ENCODE assay signal across 8 mouse cellular contexts in the genomic region with DNA sequence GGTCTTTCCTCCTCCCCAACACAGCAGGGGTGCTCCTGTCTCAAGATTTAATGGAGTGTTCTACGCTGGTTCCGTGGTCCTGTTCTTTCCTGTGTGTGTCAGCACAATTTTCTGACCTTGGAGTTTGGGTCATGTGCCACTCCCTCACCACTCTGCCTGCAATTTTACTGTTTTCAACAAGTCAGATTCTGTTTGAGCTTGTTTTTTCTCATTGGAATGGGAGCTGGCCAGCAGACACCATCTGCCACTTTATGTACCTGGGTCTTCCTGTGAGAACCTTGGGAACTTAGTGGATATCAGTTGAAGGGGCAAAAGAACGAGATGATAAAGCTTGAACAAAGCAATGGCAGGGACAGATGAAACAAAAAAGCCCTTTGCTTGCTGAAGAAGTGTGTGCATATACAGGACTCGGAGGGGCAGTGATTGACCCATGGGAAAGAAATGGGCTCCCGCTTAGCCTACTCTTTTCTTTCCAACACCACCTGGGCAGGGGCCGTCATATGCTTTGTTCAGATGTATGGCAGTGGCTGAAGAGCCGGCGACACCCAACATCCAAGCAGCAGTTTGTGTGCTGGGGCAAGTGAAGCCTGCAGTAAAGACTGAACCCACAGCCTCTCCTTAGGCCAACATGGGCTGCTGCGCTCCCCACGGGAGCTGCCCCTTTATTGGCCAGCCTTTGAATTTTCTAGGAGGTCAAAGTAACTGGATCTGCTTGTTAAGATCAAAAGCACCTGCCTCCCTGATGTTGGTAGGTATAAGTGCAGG. TPM values are rescaled to one million over a fixed set of nuclear protein-coding genes. Genes with fewer than 3 reads are reported as not detected.
A peak's percentile ranks its signal among the peaks of the same experiment; 100 is the strongest.
DNase-seq lines count a peak whose midpoint lies in the region; ATAC-seq and TF ChIP-seq lines count a peak whose summit lies in the region.

No protein-coding gene starts in this region.

- H3K27me3 ChIP-seq in heart, adult 2 months (ENCODE audit: control insufficient read depth, insufficient read depth, low read length): no peaks in the 10 kb centered on the region
- peaks cover 18% of the 10 kb centered on the region for H3K27me3 ChIP-seq in CH12.LX (replicated peaks)
- no peaks in the 10 kb centered on the region for H3K27me3 ChIP-seq in embryonic facial prominence, embryonic 14.5 days (replicated peaks; ENCODE audit: control insufficient read depth, insufficient read depth, low read length)
- H3K27me3 ChIP-seq in liver, embryonic 12.5 days (replicated peaks): peaks cover 19% of the 10 kb centered on the region

- H3K9me3 ChIP-seq in CH12.LX (replicated peaks; ENCODE audit: low read length): no peaks in the 10 kb centered on the region
- H3K9me3 ChIP-seq in embryonic facial prominence, embryonic 14.5 days (ENCODE audit: control insufficient read depth, low read length): no peaks in the 10 kb centered on the region
- H3K9me3 ChIP-seq in liver, embryonic 12.5 days (replicated peaks): no peaks in the 10 kb centered on the region

- peaks cover 19% of the 10 kb centered on the region for H3K4me1 ChIP-seq in heart, adult 2 months (ENCODE audit: control insufficient read depth, insufficient read depth, low read length)
- peaks cover 17 to 33% of the 10 kb centered on the region in 2 experiments for H3K4me1 ChIP-seq in CH12.LX (ENCODE audit: control insufficient read depth in 1 of 2, insufficient read depth in 2 of 2)
- peaks cover 21% of the 10 kb centered on the region for H3K4me1 ChIP-seq in embryonic facial prominence, embryonic 14.5 days (ENCODE audit: control insufficient read depth, insufficient read depth, low read length)
- H3K4me1 ChIP-seq in liver, embryonic 12.5 days: peaks cover 59% of the 10 kb centered on the region

- in situ Hi-C loops in CH12.LX (cut with MboI; ENCODE audit: low pct_ligation_motif_present, low pct_unique_long_range_greater_than_20kb, low sequenced_read_pairs): no loop called here

- dilution Hi-C loops in CH12.LX (cut with MboI; ENCODE audit: extremely low pct_ligation_motif_present, extremely low pct_unique_long_range_greater_than_20kb, low sequenced_read_pairs): no loop called here

- DNase-seq in heart, adult 2 months: no peak
- no peak for DNase-seq in heart, postnatal 4 days
- no peak for DNase-seq in CH12.LX (ENCODE audit: extremely low read depth)
- no peak for DNase-seq in embryonic facial prominence, embryonic 14.5 days (ENCODE audit: low spot score)
- DNase-seq in left cerebral cortex, postnatal 4 days: no peak
- no peak for DNase-seq in c-Kit-positive CD71-positive TER-119-positive erythroid progenitor cells, embryonic 14.5 days (ENCODE audit: low spot score)
- no peak for DNase-seq in right cerebral cortex, postnatal 4 days

- TF ChIP-seq EP300 in heart, adult 2 months (IDR thresholded peaks at IDR 0.05; ENCODE audit: insufficient read depth, low read depth, low read length): no peak
- no peak for TF ChIP-seq EP300 in CH12.LX (IDR thresholded peaks at IDR 0.05; ENCODE audit: low read length)

- peaks cover 15% of the 10 kb centered on the region for H3K79me2 ChIP-seq in heart, adult 2 months (replicated peaks; ENCODE audit: control insufficient read depth, insufficient read depth, low read length)
- peaks cover 23% of the 10 kb centered on the region for H3K79me2 ChIP-seq in CH12.LX (replicated peaks; ENCODE audit: control insufficient read depth, extremely low read depth, insufficient read depth, poor library complexity, severe bottlenecking)

- H3K9ac ChIP-seq in heart, adult 2 months (ENCODE audit: low read depth, low read length): peak overlapping the region; percentile 97
- H3K9ac ChIP-seq in CH12.LX (ENCODE audit: insufficient read depth, low read depth): peak overlapping the region; percentile 75
- H3K9ac ChIP-seq in embryonic facial prominence, embryonic 14.5 days (ENCODE audit: low read depth, low read length): peak overlapping the region; percentile 95
- H3K9ac ChIP-seq in liver, embryonic 12.5 days: peak overlapping the region; percentile 88

- H3K36me3 ChIP-seq in heart, adult 2 months (ENCODE audit: control insufficient read depth, insufficient read depth, low read length): peaks cover 4% of the 10 kb centered on the region
- peaks cover 2 to 14% of the 10 kb centered on the region in 2 experiments for H3K36me3 ChIP-seq in CH12.LX (replicated peaks in 1 of 2; ENCODE audit: control insufficient read depth in 1 of 2, insufficient read depth in 1 of 2, low read length in 1 of 2)
- 0 out of 2 replicates have a peak, but pooled peaks cover 4% of the 10 kb centered on the region for H3K36me3 ChIP-seq in embryonic facial prominence, embryonic 14.5 days (ENCODE audit: control insufficient read depth, insufficient read depth, low read length)
- H3K36me3 ChIP-seq in liver, embryonic 12.5 days: peaks cover 7% of the 10 kb centered on the region

- no peak for TF ChIP-seq RAD21 in CH12.LX (IDR thresholded peaks at IDR 0.05; ENCODE audit: low read depth, low read length)

- no peak for TF ChIP-seq POLR2A in heart, adult 2 months (IDR thresholded peaks at IDR 0.05; ENCODE audit: insufficient read depth, low read depth, low read length)
- no peak for TF ChIP-seq POLR2A in CH12.LX (IDR thresholded peaks at IDR 0.05; ENCODE audit: low read depth, low read length)

- H3K4me3 ChIP-seq in heart, adult 2 months: peak overlapping the region; percentile 88
- peak overlapping the region; percentile 83 to 94 (median 92) for H3K4me3 ChIP-seq in CH12.LX (replicated peaks in 1 of 3; ENCODE audit: low read depth in 2 of 3, low read length in 2 of 3, poor library complexity in 1 of 3)
- peak overlapping the region; percentile 87 for H3K4me3 ChIP-seq in embryonic facial prominence, embryonic 14.5 days (ENCODE audit: low read depth, low read length)
- H3K4me3 ChIP-seq in liver, embryonic 12.5 days: peak overlapping the region; percentile 91

- TF ChIP-seq CTCF in heart, adult 2 months (IDR thresholded peaks at IDR 0.05): no peak
- TF ChIP-seq CTCF in CH12.LX (conservative IDR thresholded peaks at IDR 0.05 in 1 of 2, IDR thresholded peaks at IDR 0.05 in 1 of 2; ENCODE audit: low read depth in 2 of 2, low read length in 2 of 2): no peak

- WGBS in heart, adult 2 months: 66% methylated on average over 10 of the region's 10 CpGs
- 46% methylated on average over 10 of the region's 10 CpGs for WGBS in embryonic facial prominence, embryonic 14.5 days
- WGBS in liver, embryonic 12.5 days (ENCODE audit: insufficient replicate concordance): 52% methylated on average over 10 of the region's 10 CpGs

- H3K4me2 ChIP-seq in CH12.LX (ENCODE audit: insufficient read depth, low read depth, poor library complexity, severe bottlenecking): peak overlapping the region; percentile 48; the same call in 1 of the 2 replicates
- peak overlapping the region; percentile 93 for H3K4me2 ChIP-seq in embryonic facial prominence, embryonic 14.5 days (ENCODE audit: low read depth, low read length)
- H3K4me2 ChIP-seq in liver, embryonic 12.5 days: peak overlapping the region; percentile 99

- no peak for ATAC-seq in embryonic facial prominence, embryonic 14.5 days (ENCODE audit: low read depth)
- ATAC-seq in liver, embryonic 12.5 days: no peak

- intact Hi-C loops in heart, adult 2 months (cut with DNase I): loop anchor here (2.0 kb wide), 1 partner anchor 19 kb away; no protein-coding TSS in a partner anchor
- intact Hi-C loops in left cerebral cortex, postnatal 4 days (cut with DNase I): no loop called here

- H3K27ac ChIP-seq in heart, adult 2 months: peak overlapping the region; percentile 96
- H3K27ac ChIP-seq in CH12.LX (ENCODE audit: insufficient read depth, low read depth): no peak overlapping the region
- H3K27ac ChIP-seq in embryonic facial prominence, embryonic 14.5 days (replicated peaks; ENCODE audit: low read depth, low read length): peak overlapping the region; percentile 89
- peak overlapping the region; percentile 86 for H3K27ac ChIP-seq in liver, embryonic 12.5 days

RNA-seq across cellular contexts. Expression of gene Klc1, which starts 0.9 kb away (rescaled TPM):
- total RNA-seq in heart, adult 2 months (2021): 10 to 100 TPM; 83.8 to 83.9 TPM
- polyA plus RNA-seq in heart, adult 2 months (2012; rRNA removed): 80.8 and 105 TPM in 2 replicates
- total RNA-seq in heart, postnatal 4 days (2021): 100 to 1,000 TPM; 159 to 169 TPM
- total RNA-seq in CH12.LX (2012; rRNA removed) (45.2 and 55.1 TPM in 2 replicates), CH12.LX (2014; rRNA removed) (44.4 and 45.6 TPM in 2 replicates)
- polyA plus RNA-seq in CH12.LX (2012; ENCODE audit: insufficient read length, low read depth): 77.0 and 116 TPM in 2 replicates
- 128 and 137 TPM in 2 replicates for polyA plus RNA-seq in embryonic facial prominence, embryonic 14.5 days (2014; fragmentation: Nextera tagmentation; extraction: Ambion mirVana)
- polyA plus RNA-seq in liver, embryonic 12.5 days (2016; fragmentation: Nextera tagmentation; extraction: Ambion mirVana): 35.6 TPM in 2 replicates
- total RNA-seq in left cerebral cortex, postnatal 4 days (2021): 100 to 1,000 TPM; 716 to 729 TPM

RNA-seq across cellular contexts. Expression of gene Apopt1, which starts 44.7 kb away (rescaled TPM):
- 10 to 100 TPM; 32.0 to 36.3 TPM for total RNA-seq in heart, adult 2 months (2021)
- polyA plus RNA-seq in heart, adult 2 months (2012; rRNA removed): 31.4 and 31.7 TPM in 2 replicates
- total RNA-seq in heart, postnatal 4 days (2021): 10 to 100 TPM; 40.0 to 42.1 TPM
- total RNA-seq in CH12.LX (2012; rRNA removed) (38.7 and 43.6 TPM in 2 replicates), CH12.LX (2014; rRNA removed) (35.9 and 36.0 TPM in 2 replicates)
- polyA plus RNA-seq in CH12.LX (2012; ENCODE audit: insufficient read length, low read depth): 49.1 and 49.9 TPM in 2 replicates
- polyA plus RNA-seq in embryonic facial prominence, embryonic 14.5 days (2014; fragmentation: Nextera tagmentation; extraction: Ambion mirVana): 46.6 and 48.0 TPM in 2 replicates
- 36.3 and 36.5 TPM in 2 replicates for polyA plus RNA-seq in liver, embryonic 12.5 days (2016; fragmentation: Nextera tagmentation; extraction: Ambion mirVana)
- total RNA-seq in left cerebral cortex, postnatal 4 days (2021): 10 to 100 TPM; 27.0 to 33.0 TPM

RNA-seq across cellular contexts. Expression of gene Bag5, which starts 44.7 kb away (rescaled TPM):
- total RNA-seq in heart, adult 2 months (2021): 10 to 100 TPM; 18.8 to 22.8 TPM
- polyA plus RNA-seq in heart, adult 2 months (2012; rRNA removed): 9.8 and 15.9 TPM in 2 replicates
- total RNA-seq in heart, postnatal 4 days (2021): 10 to 100 TPM; 29.3 to 32.6 TPM
- total RNA-seq in CH12.LX (2012; rRNA removed): 24.1 and 26.9 TPM in 2 replicates
- 25.6 and 27.9 TPM in 2 replicates for total RNA-seq in CH12.LX (2014; rRNA removed)
- polyA plus RNA-seq in CH12.LX (2012; ENCODE audit: insufficient read length, low read depth): 27.9 and 29.2 TPM in 2 replicates
- 59.0 and 61.5 TPM in 2 replicates for polyA plus RNA-seq in embryonic facial prominence, embryonic 14.5 days (2014; fragmentation: Nextera tagmentation; extraction: Ambion mirVana)
- 28.4 and 28.5 TPM in 2 replicates for polyA plus RNA-seq in liver, embryonic 12.5 days (2016; fragmentation: Nextera tagmentation; extraction: Ambion mirVana)
- total RNA-seq in left cerebral cortex, postnatal 4 days (2021): 10 to 100 TPM; 42.0 to 43.6 TPM

RNA-seq across cellular contexts. Expression of gene Xrcc3, which starts 55.9 kb away (rescaled TPM):
- total RNA-seq in heart, adult 2 months (2021): 1 to 10 TPM; 1.4 to 1.8 TPM
- 2.1 and 2.8 TPM in 2 replicates for polyA plus RNA-seq in heart, adult 2 months (2012; rRNA removed)
- 1 to 10 TPM; 4.8 to 5.5 TPM for total RNA-seq in heart, postnatal 4 days (2021)
- total RNA-seq in CH12.LX (2012; rRNA removed) (16.3 and 21.8 TPM in 2 replicates), CH12.LX (2014; rRNA removed) (7.4 and 11.8 TPM in 2 replicates)
- 12.9 and 13.3 TPM in 2 replicates for polyA plus RNA-seq in CH12.LX (2012; ENCODE audit: insufficient read length, low read depth)
- 8.5 and 11.7 TPM in 2 replicates for polyA plus RNA-seq in embryonic facial prominence, embryonic 14.5 days (2014; fragmentation: Nextera tagmentation; extraction: Ambion mirVana)
- 7.7 and 8.2 TPM in 2 replicates for polyA plus RNA-seq in liver, embryonic 12.5 days (2016; fragmentation: Nextera tagmentation; extraction: Ambion mirVana)
- 1 to 10 TPM; 1.5 to 2.2 TPM for total RNA-seq in left cerebral cortex, postnatal 4 days (2021)

RNA-seq across cellular contexts. Expression of gene Zfyve21, which starts 56.2 kb away (rescaled TPM):
- 10 to 100 TPM; 65.1 to 74.8 TPM for total RNA-seq in heart, adult 2 months (2021)
- polyA plus RNA-seq in heart, adult 2 months (2012; rRNA removed): 71.9 and 89.6 TPM in 2 replicates
- 10 to 100 TPM; 36.2 to 38.7 TPM for total RNA-seq in heart, postnatal 4 days (2021)
- 5.9 and 8.4 TPM in 2 replicates for total RNA-seq in CH12.LX (2012; rRNA removed)
- 6.3 and 7.6 TPM in 2 replicates for total RNA-seq in CH12.LX (2014; rRNA removed)
- polyA plus RNA-seq in CH12.LX (2012; ENCODE audit: insufficient read length, low read depth): 3.3 and 4.1 TPM in 2 replicates
- polyA plus RNA-seq in embryonic facial prominence, embryonic 14.5 days (2014; fragmentation: Nextera tagmentation; extraction: Ambion mirVana): 119 and 122 TPM in 2 replicates
- polyA plus RNA-seq in liver, embryonic 12.5 days (2016; fragmentation: Nextera tagmentation; extraction: Ambion mirVana): 60.6 and 61.9 TPM in 2 replicates
- 10 to 100 TPM; 11.6 to 12.6 TPM for total RNA-seq in left cerebral cortex, postnatal 4 days (2021)

Comparison
In these comparisons a context has a peak if more than half of its experiments do, and no peak if none do; other contexts are left out.
1. H3K4me2 ChIP-seq: peak in every context shown above with its lines; median percentile 99 in liver, embryonic 12.5 days; 93 in embryonic facial prominence, embryonic 14.5 days; 48 in CH12.LX.
2. RNA of gene Klc1, which starts 0.9 kb away (total RNA-seq): 716 to 729 TPM in left cerebral cortex, postnatal 4 days; 159 to 169 TPM in heart, postnatal 4 days, 83.8 to 83.9 TPM in heart, adult 2 months and 44.4 to 55.1 TPM in CH12.LX; every median in the first group is over 4 times any median in the second.
3. Peak in every context shown above with its lines, with median percentiles within 50 percentile points of each other: H3K4me3 ChIP-seq and H3K9ac ChIP-seq.